Mouse (Mus musculus) spleen, postnatal 36 days (tissue): ENCODE results near the gene Gm26602.
A peak's percentile ranks its signal among the peaks of the same experiment; 100 is the strongest.

ENCODE experiments used
- DNase-seq, 2 experiments: peaks; one replicate each; pipeline ENCODE4 v3.0.0; 2022; ENCODE audit warnings: low spot score in 2 of 2, mixed read lengths in 1 of 2

Gene Gm26602

DNA sequence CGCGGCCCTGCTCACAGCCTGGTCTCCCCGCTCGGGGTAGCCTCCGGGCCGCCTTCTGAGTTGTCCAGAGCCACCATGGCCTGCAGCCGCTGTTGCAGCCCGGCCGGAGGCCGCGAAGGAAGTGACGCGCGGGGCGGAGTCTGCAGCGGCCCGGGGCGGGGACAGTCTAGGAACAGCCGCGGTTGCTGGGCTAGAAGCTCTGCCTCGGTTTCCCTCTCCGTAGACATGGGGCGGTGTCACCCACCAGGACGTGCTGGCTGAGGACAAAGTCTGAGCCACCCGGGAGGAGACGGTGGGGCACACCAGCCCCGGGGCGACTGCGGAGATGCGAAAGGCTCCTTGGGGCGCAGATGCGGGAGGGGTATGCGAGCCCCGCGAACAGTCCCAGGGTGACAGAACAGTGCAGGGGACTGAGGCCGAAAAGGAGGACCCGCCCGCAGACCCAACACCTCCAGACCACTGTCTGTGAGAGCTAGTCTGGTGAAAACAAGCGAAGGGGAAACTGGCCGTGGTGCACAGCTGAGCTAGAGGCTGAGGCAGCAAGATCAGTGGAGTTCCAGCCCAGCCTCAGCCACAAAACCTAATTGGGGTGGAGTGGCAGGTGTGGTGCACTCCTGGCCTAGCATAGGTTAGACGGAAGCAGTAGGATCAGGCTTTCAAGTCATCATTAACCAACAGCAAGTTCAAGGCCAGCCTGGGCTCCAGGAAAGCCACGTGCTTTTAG lies 6.3 kb downstream of the Gm26602 start, which contains the start of gene Kiss1r:
Kiss1r (plus strand) TSS at position 164 of the 724 bp plus-strand sequence.
- peak; percentile 85 to 87 for DNase-seq

- no peak for DNase-seq
Measured at GRCm38 (mm10) chr10:79917532-79918100, 7.0 kb downstream of the Gm26602 start.

- DNase-seq = no peak
Measured at GRCm38 (mm10) chr10:79918231-79919078, 7.8 kb downstream of the Gm26602 start.

DNA sequence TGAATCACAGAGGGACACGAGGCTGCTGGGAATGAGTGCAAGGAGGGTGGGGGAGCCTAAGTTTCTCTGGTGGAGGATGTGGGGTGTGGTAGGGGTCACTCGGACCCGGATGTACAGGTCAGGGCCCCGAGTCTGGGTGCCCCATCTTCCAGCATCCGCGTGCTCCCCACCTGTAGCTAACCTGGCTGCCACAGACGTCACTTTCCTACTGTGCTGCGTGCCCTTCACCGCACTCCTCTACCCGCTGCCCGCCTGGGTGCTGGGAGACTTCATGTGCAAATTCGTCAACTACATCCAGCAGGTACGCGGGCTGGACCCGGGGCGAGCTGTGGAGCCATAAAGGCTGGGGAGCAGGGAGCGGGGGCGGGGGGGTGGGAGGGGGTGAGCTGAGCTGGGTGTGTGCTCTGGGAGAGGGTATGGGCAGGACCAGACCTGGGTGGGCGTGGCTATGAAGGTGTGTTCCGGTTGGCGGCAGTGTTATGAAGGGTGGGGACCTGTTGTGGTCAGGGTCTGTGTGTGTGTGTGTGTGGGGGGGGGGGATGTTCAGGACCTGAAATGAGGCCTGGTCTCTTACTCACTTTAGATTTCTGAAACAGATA lies 8.7 kb downstream of the Gm26602 start:
- DNase-seq = no peak

DNA sequence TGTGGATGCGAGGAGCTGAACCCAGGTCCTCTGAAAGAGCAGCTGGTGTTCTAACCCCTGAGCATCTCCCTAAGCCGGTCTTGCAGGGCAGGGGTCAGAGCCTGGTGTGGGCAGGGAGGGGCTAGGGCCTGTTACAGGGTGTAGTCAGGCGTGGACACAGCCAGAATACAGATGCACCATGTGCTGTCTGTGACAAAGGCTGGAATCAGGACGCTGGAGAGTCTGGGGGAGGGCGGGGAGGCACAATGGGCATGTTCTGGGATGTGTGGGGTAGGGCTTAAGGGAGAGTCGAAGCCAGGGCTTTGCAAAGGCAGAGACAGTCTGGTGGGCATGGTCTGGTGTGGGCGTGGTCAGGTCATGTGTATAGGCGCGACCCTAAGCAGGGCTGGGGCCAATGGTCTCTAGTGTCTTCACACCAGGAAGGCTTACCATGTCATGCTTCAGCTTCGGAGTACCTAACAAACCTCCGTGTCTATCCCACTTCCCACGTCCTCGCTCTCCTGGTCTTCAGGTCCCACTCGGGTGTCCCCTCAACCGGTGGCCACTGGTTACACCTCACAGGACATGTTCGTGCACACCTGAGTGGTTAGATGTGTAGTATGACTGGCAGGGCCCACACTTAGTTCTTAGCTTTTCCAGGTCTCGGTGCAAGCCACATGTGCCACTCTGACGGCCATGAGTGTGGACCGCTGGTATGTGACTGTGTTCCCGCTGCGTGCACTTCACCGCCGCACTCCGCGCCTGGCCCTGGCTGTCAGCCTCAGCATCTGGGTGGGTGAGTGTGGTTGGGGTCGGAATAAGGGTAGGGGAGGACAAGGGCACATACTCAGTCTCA lies 9.6 kb downstream of the Gm26602 start:
- DNase-seq = no peak

GRCm38 (mm10) chr10:79920958-79921535 lies 10.4 kb downstream of the Gm26602 start, which contains the start of gene R3hdm4:
R3hdm4 (minus strand) TSS chr10:79921208.
- DNase-seq = no peak

DNA sequence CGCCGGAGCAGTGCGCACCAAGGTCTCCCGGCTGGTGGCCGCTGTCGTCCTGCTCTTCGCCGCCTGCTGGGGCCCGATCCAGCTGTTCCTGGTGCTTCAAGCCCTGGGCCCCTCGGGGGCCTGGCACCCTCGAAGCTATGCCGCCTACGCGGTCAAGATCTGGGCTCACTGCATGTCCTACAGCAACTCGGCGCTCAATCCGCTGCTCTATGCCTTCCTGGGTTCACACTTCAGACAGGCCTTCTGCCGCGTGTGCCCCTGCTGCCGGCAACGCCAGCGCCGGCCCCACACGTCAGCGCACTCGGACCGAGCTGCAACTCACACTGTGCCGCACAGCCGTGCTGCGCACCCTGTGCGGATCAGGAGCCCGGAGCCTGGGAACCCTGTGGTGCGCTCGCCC lies 10.9 kb downstream of the Gm26602 start:
- no peak for DNase-seq

DNA sequence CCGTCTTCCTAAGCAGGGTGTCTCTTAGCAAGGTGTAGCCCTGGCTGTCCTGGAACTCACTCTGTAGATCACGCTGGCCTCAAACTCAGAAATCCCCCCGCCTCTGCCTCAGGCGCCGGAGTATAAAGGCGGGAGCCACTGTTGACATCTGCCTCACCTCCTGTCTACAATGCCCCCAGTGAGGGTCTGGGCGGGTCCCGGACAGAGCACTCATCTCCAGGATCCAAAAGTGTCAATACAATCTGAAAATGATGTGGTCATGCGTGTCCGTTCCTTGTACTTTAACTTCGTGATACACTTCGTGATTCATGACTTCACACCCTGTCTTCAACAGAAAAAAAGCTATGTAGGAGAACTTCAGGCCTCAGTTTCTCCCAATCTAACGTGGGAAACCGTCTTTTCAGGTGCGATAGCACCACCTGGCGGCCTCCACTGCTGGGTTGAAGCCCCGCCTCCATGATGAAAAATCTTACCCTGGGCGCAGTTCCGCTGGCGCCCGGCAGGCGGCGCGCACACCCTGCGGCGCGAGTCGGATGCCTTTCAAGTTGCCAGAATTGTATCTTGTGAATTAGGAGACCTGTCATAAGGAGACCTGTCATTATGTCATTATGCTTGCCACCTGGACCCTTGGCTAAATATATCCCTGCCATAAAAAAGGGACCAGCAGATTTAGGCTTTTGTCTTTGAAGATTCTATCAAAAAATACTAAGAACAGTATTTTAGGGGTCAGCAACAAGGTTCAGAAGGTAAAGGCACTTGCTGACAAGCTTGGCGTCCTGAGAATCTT lies 14.5 kb downstream of the Gm26602 start:
- DNase-seq = peak; percentile 86 to 93

GRCm38 (mm10) chr10:79925785-79926490 lies 15.3 kb downstream of the Gm26602 start:
- DNase-seq = peak in 1 of 2 experiments; percentile 62

DNA sequence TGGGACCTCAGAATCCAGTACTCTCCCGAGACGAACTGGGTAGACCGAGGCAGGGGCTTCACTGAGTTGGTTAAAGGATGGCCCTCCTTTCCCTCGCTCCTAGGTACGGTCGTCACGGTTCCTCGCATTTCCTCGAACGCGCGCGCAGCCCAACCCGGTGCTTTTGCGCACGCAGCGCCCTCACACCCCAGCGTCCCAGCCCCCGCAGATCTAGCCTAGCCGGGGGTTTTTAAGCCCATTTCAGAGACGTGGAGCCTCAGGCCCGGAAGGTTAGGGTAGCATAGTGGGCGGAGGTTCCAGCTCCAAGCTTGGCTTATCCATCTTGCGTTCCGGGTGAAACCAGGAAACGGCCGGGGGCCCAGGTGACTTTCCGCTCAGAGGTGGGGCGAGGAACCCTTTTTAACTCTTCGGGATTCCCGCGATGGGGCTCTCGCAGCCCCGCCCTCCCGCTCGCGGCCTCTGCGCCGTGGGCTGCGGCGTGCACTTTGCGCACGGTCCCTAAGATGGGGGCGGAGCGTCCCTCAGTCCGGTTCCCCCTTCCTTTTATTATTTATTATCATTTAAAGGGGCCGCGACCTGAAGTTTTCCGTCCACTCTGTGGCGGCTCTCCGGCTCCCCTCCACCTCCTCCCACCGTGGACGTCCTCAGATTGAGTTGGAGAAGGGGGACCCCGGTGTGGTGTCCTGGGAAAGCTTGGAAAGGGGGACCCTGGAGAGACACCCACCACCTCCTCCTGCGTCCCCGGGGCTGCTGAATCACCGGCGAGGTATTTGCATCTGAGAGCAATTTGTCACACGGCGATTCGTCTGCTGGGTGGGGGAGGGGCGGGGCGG lies 16.1 kb downstream of the Gm26602 start, which contains the start of gene Arid3a:
Arid3a (plus strand) TSS at position 553 of the 833 bp plus-strand sequence.
- peak; percentile 88 to 89 for DNase-seq

DNA sequence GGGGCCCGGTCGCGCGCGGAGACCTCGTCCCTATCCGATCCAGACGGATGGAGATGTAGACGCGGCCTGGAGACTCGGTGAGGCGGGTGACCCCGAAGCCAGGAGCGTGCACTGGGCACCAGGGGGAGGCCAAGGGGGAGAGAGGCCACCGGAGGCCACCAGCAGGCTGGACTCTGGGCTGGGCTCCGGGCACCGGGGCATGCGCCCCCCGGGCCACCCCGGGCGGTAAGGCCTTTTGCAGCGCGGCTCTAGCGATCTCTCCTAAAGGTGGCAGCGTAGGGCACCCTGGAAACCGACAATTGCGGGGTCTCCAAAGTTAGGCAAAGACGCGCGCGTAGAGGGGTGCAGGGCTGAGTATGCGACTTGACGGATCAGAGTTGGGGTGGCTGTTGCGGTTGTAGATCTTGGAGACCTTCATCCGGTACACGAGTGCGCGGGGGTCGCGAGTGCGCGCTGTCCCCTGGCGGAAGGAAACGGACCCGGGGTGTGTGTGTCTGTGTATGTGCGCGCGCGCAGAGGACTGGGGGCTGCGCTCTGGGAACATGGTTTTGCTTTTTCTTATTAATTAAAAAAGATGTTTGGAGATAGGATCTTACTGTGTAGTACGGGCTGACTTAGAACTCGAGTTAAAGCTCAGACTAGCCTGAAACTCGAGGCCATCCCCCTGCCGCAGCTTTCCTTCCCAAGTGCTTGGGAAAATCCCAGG lies 16.8 kb downstream of the Gm26602 start:
- DNase-seq = peak; percentile 71 to 72

DNA sequence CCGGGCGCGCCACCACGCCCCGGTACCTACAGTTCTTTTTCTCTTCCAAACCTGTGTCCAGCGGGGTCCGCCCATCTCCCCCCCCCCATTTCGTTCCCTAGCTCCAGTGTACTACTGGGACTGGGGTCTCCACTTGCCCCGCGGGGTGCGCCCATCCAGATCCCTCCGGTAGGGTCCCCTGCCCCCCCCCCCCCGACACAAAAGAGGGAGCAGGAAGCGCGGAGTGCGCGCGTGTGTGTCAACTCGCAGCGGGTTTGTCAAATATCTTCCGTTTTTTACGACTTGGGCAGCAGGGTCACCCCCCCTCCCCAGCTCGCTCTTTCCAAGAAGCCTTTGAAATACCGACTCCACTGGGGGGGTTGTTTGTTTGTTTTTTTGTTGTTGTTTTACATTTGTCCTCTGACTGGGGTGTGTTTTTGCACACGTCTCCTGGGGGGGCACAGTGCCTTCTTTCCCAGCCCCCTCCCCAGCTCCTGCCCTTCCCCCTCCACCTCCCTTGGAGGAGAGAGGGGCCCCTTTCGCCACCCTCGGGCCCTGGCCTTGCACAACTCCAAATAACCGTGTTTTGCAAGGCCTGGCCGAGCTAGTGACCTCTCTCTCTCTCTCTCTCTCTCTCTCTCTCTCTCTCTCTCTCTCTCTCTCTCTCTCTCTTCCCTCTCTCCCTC lies 17.5 kb downstream of the Gm26602 start:
- DNase-seq = peak; percentile 60 to 67

DNA sequence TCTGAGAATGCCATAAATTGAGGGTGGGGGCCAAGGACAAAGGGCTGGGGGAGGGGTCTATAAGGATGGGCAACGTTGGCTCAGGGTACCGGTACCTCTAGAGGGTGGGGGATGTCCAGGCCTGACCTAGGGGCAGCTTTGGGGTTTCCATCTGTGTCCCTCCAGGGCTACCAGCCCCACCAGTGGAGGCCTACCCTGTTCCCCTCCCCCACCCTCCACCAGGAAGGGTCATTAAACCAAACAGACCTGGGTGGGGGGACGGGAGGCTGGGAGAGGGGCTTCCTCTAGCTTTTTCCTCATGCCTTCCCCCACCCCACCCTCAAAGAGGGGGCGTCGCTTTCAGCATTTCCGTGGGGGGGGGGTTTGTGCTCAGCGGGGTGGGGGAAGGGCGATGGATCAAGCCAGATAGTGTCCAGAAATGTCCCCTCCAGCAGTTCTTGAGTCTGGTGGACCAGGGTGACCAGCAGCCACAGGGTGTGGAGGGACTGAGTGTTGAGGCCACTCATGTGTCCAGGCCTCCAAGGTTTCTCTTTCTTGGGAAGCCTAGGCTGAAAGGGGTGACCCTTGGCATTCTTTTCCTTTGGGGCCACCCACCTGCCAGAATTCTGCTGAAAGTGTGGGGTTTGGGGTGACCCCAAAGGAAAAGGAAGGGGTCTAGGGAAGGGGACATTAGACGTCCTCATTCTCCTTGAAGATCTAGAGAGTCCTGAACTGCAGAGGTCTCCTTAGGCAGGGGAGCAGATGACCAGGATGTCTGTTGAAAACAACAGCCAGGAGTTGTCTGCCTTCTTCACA lies 18.4 kb downstream of the Gm26602 start:
- no peak for DNase-seq

- no peak for DNase-seq
Measured at GRCm38 (mm10) chr10:79929967-79930825, 19.5 kb downstream of the Gm26602 start.

- DNase-seq = no peak
Measured at GRCm38 (mm10) chr10:79930826-79931186, 20.1 kb downstream of the Gm26602 start.
